ENCODE assay signal across 10 mouse cellular contexts in the genomic region with DNA sequence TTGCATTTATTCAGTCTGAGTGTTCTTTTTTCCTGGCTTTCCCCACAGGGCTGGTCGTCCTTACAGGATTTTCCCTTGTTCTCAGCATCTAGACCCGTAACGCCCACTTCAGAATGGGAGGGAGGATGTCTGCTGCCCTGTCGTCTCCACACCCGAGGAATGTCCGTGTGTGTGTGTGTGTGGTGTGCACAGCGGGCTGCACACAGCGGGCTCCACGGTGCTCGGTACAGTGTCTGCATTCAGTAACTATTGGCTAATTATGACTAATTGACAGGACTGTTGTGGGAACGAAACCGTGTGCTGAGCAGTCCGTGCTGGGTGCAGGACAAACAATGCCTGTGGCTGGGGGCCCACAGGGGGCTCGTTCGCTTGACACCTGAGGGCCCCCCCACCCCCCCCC. TPM values are rescaled to one million over a fixed set of nuclear protein-coding genes. Genes with fewer than 3 reads are reported as not detected.
A peak's percentile ranks its signal among the peaks of the same experiment; 100 is the strongest.
DNase-seq lines count a peak whose midpoint lies in the region; ATAC-seq and TF ChIP-seq lines count a peak whose summit lies in the region.
"Had no signal": no experiment of that assay in that cellular context is flagged by ENCODE, and none has a peak within 500 bp of the region (broad histone marks: within the 10 kb centered on the region; RNA-seq: fewer than 3 reads in every experiment).

No protein-coding gene starts in this region.

- no peak overlapping the region for H3K4me3 ChIP-seq in liver, embryonic 11.5 days (ENCODE audit: low read depth, low read length)
- H3K4me3 ChIP-seq in liver, postnatal 0 days (ENCODE audit: low read depth, low read length) = no peak overlapping the region
- no peak overlapping the region for H3K4me3 ChIP-seq in embryonic facial prominence, embryonic 13.5 days
- H3K4me3 ChIP-seq in intestine, embryonic 15.5 days (replicated peaks) = no peak overlapping the region
- no peak overlapping the region for H3K4me3 ChIP-seq in stomach, embryonic 14.5 days (ENCODE audit: low read depth, low read length)
- H3K4me3 ChIP-seq: liver, embryonic 15.5 days had no signal

- no peaks in the 10 kb centered on the region for H3K9me3 ChIP-seq in liver, embryonic 11.5 days (ENCODE audit: control insufficient read depth, low read length)
- no peaks in the 10 kb centered on the region for H3K9me3 ChIP-seq in liver, postnatal 0 days (ENCODE audit: low read length)
- no peaks in the 10 kb centered on the region for H3K9me3 ChIP-seq in embryonic facial prominence, embryonic 13.5 days
- H3K9me3 ChIP-seq in intestine, embryonic 15.5 days = no peaks in the 10 kb centered on the region
- no peaks in the 10 kb centered on the region for H3K9me3 ChIP-seq in stomach, embryonic 14.5 days (ENCODE audit: control insufficient read depth, low read depth, low read length)
- H3K9me3 ChIP-seq: liver, embryonic 15.5 days had no signal

- DNase-seq in liver, embryonic 11.5 days (ENCODE audit: low spot score) = peak; percentile 30
- DNase-seq in liver, postnatal 0 days = no peak
- no peak for DNase-seq in left cerebral cortex, adult 11 months (ENCODE audit: low spot score)
- DNase-seq in left cerebral cortex, adult 9 months (ENCODE audit: low spot score in 2 of 2) = no peak
- DNase-seq: heart, postnatal 10 days had no signal

- no peaks in the 10 kb centered on the region for H3K4me1 ChIP-seq in liver, embryonic 11.5 days (replicated peaks; ENCODE audit: control insufficient read depth, insufficient read depth, low read length)
- no peaks in the 10 kb centered on the region for H3K4me1 ChIP-seq in liver, postnatal 0 days (ENCODE audit: insufficient read depth)
- H3K4me1 ChIP-seq in embryonic facial prominence, embryonic 13.5 days = peaks cover 5% of the 10 kb centered on the region
- H3K4me1 ChIP-seq in intestine, embryonic 15.5 days (replicated peaks) = 0 out of 2 replicates have a peak, but pooled peaks cover 3% of the 10 kb centered on the region
- H3K4me1 ChIP-seq in stomach, embryonic 14.5 days (ENCODE audit: control insufficient read depth, insufficient read depth, low read length) = peaks cover 2% of the 10 kb centered on the region; the same call in 1 of the 2 replicates

- no peaks in the 10 kb centered on the region; the same call in 1 of the 2 replicates for H3K36me3 ChIP-seq in liver, embryonic 11.5 days (ENCODE audit: control insufficient read depth, insufficient read depth, low read length)
- H3K36me3 ChIP-seq in liver, postnatal 0 days (replicated peaks; ENCODE audit: insufficient read depth, low read length) = no peaks in the 10 kb centered on the region
- peaks cover 50% of the 10 kb centered on the region for H3K36me3 ChIP-seq in embryonic facial prominence, embryonic 13.5 days
- no peaks in the 10 kb centered on the region for H3K36me3 ChIP-seq in intestine, embryonic 15.5 days
- H3K36me3 ChIP-seq in stomach, embryonic 14.5 days (ENCODE audit: control insufficient read depth, insufficient read depth, low read length) = peaks cover 11% of the 10 kb centered on the region
- H3K36me3 ChIP-seq: liver, embryonic 15.5 days had no signal

- H3K4me2 ChIP-seq in liver, embryonic 11.5 days = no peak overlapping the region
- no peak overlapping the region for H3K4me2 ChIP-seq in liver, postnatal 0 days (ENCODE audit: low read depth, low read length)
- H3K4me2 ChIP-seq in embryonic facial prominence, embryonic 13.5 days = peak overlapping the region; percentile 37
- 0 out of 2 replicates have a peak overlapping the region, but pooled peaks have one; percentile 21 for H3K4me2 ChIP-seq in intestine, embryonic 15.5 days (replicated peaks)
- H3K4me2 ChIP-seq in stomach, embryonic 14.5 days (replicated peaks; ENCODE audit: low read depth, low read length) = no peak overlapping the region
- H3K4me2 ChIP-seq: liver, embryonic 15.5 days had no signal

- ATAC-seq in liver, embryonic 11.5 days (replicated peaks; ENCODE audit: low FRiP score) = no peak
- no peak for ATAC-seq in liver, postnatal 0 days
- no peak; the same call in 1 of the 2 replicates for ATAC-seq in embryonic facial prominence, embryonic 13.5 days (ENCODE audit: insufficient number of reproducible peaks, insufficient read depth, low FRiP score, low TSS enrichment, low read depth)
- peak; percentile 57; the same call in 1 of the 2 replicates for ATAC-seq in intestine, embryonic 15.5 days
- peak; percentile 44 for ATAC-seq in stomach, embryonic 14.5 days (ENCODE audit: insufficient number of reproducible peaks, insufficient read depth, low FRiP score, low read depth)

- H3K27me3 ChIP-seq in liver, embryonic 11.5 days (replicated peaks; ENCODE audit: control insufficient read depth, insufficient read depth, low read length) = 0 out of 2 replicates have a peak, but pooled peaks cover 5% of the 10 kb centered on the region
- H3K27me3 ChIP-seq in liver, postnatal 0 days (ENCODE audit: insufficient read depth, low read length) = no peaks in the 10 kb centered on the region
- H3K27me3 ChIP-seq in embryonic facial prominence, embryonic 13.5 days = peaks cover 23% of the 10 kb centered on the region
- no peaks in the 10 kb centered on the region for H3K27me3 ChIP-seq in intestine, embryonic 15.5 days (replicated peaks)
- H3K27me3 ChIP-seq in stomach, embryonic 14.5 days (ENCODE audit: control insufficient read depth, insufficient read depth, low read length) = no peaks in the 10 kb centered on the region

- no peak overlapping the region for H3K27ac ChIP-seq in liver, embryonic 11.5 days (ENCODE audit: low read depth, low read length)
- no peak overlapping the region for H3K27ac ChIP-seq in liver, postnatal 0 days (ENCODE audit: low read depth)
- H3K27ac ChIP-seq in embryonic facial prominence, embryonic 13.5 days = no peak overlapping the region
- H3K27ac ChIP-seq in intestine, embryonic 15.5 days = no peak overlapping the region
- no peak overlapping the region for H3K27ac ChIP-seq in stomach, embryonic 14.5 days (ENCODE audit: low read length)
- H3K27ac ChIP-seq: liver, embryonic 15.5 days had no signal

- no peak for TF ChIP-seq CTCF in liver, postnatal 0 days (IDR thresholded peaks at IDR 0.05; ENCODE audit: low read depth)

- no peak overlapping the region for H3K9ac ChIP-seq in liver, embryonic 11.5 days (ENCODE audit: low read depth, low read length)
- no peak overlapping the region for H3K9ac ChIP-seq in liver, postnatal 0 days (replicated peaks)
- H3K9ac ChIP-seq in embryonic facial prominence, embryonic 13.5 days = no peak overlapping the region
- no peak overlapping the region for H3K9ac ChIP-seq in intestine, embryonic 15.5 days
- H3K9ac ChIP-seq in stomach, embryonic 14.5 days (replicated peaks; ENCODE audit: low read depth, low read length) = no peak overlapping the region
- H3K9ac ChIP-seq: liver, embryonic 15.5 days had no signal

- 57% methylated on average over 15 of the region's 15 CpGs for WGBS in liver, embryonic 11.5 days
- 52% methylated on average over 15 of the region's 15 CpGs for WGBS in liver, postnatal 0 days (ENCODE audit: insufficient replicate concordance)
- WGBS in embryonic facial prominence, embryonic 13.5 days = 42% methylated on average over 15 of the region's 15 CpGs
- WGBS in intestine, embryonic 15.5 days = 53% methylated on average over 15 of the region's 15 CpGs
- 47% methylated on average over 15 of the region's 15 CpGs for WGBS in stomach, embryonic 14.5 days

- TF ChIP-seq EP300 in liver, postnatal 0 days (IDR thresholded peaks at IDR 0.05; ENCODE audit: low read depth) = no peak

RNA-seq across cellular contexts. Expression of a gene that starts 17.0 kb away (rescaled TPM):
- polyA plus RNA-seq in liver, embryonic 11.5 days (2014; fragmentation: Nextera tagmentation; extraction: Ambion mirVana) = 1.6 TPM in 2 replicates
- 0.06 and 0.11 TPM in 2 replicates for polyA plus RNA-seq in liver, postnatal 0 days (2015; fragmentation: Nextera tagmentation; extraction: Ambion mirVana)
- polyA plus RNA-seq in embryonic facial prominence, embryonic 13.5 days (2015; fragmentation: Nextera tagmentation; extraction: Ambion mirVana) = 1.8 TPM in 2 replicates
- 1.1 and 1.4 TPM in 2 replicates for polyA plus RNA-seq in intestine, embryonic 15.5 days (2015; fragmentation: Nextera tagmentation; extraction: Ambion mirVana)
- 2.6 and 2.8 TPM in 2 replicates for polyA plus RNA-seq in stomach, embryonic 14.5 days (2014; fragmentation: Nextera tagmentation; extraction: Ambion mirVana)
- polyA plus RNA-seq: testis, adult 2 months had no signal

Comparison
In these comparisons a context has a peak if more than half of its experiments do, and no peak if none do; other contexts are left out.
1. ATAC-seq: peak in intestine, embryonic 15.5 days (single experiment) and stomach, embryonic 14.5 days (single experiment); none in liver, embryonic 11.5 days (single experiment), liver, postnatal 0 days (single experiment) and embryonic facial prominence, embryonic 13.5 days (single experiment).
2. H3K4me2 ChIP-seq: peak in embryonic facial prominence, embryonic 13.5 days (single experiment) and intestine, embryonic 15.5 days (single experiment); none in liver, embryonic 11.5 days (single experiment), liver, postnatal 0 days (single experiment) and stomach, embryonic 14.5 days (single experiment).